Mouse (Mus musculus) gonadal fat pad, adult 2 months (tissue): ENCODE measurements around the gene Npl. TPM values are rescaled to one million over a fixed set of nuclear protein-coding genes. Genes with fewer than 3 reads are reported as not detected.
"Not testable (repeated sequence)": the region's sequence is repeated elsewhere in the genome, so short reads cannot be mapped to it uniquely, and the experiment has no call there.

Experiments used
- DNase-seq: peaks from one replicate; pipeline ENCODE4 v3.0.0-alpha.2; 2012; ENCODE audit warnings: low read depth
- polyA plus RNA-seq: library from polyadenylated mRNA; depleted of rRNA; stranded (reverse); fragments of >200 nt; gene quantifications from 2 replicates; pipeline ENCODE4 v1.2.3, GENCODE M21; 2012

The Npl gene
- polyA plus RNA-seq, 1 experiment = 13.2 TPM

GRCm38 (mm10) chr1:153542726-153543320, 7.0 kb downstream of the Npl start:
- no peak for DNase-seq

- no peak for DNase-seq
Measured at GRCm38 (mm10) chr1:153540753-153541152, 9.1 kb downstream of the Npl start.

GRCm38 (mm10) chr1:153539739-153540333, 10.0 kb downstream of the Npl start:
- no peak for DNase-seq

- no peak for DNase-seq
Measured at GRCm38 (mm10) chr1:153535611-153536010, 14.2 kb downstream of the Npl start.

GRCm38 (mm10) chr1:153532896-153533295, 16.9 kb downstream of the Npl start:
- not testable (repeated sequence) for DNase-seq

GRCm38 (mm10) chr1:153532234-153532841, 17.5 kb downstream of the Npl start:
- no peak for DNase-seq

- DNase-seq = no peak
Measured at GRCm38 (mm10) chr1:153531677-153532233, 18.1 kb downstream of the Npl start.

GRCm38 (mm10) chr1:153522116-153522515, 27.7 kb downstream of the Npl start:
- DNase-seq = no peak

- no peak for DNase-seq
Measured at GRCm38 (mm10) chr1:153515368-153515767, 34.5 kb downstream of the Npl start.

- DNase-seq = no peak
Measured at GRCm38 (mm10) chr1:153510330-153511009, 39.4 kb downstream of the Npl start.

- DNase-seq = not testable (repeated sequence)
Measured at GRCm38 (mm10) chr1:153509569-153509968, 40.3 kb downstream of the Npl start.

GRCm38 (mm10) chr1:153509012-153509411, 40.8 kb downstream of the Npl start:
- no peak for DNase-seq

GRCm38 (mm10) chr1:153506266-153506665, 43.6 kb downstream of the Npl start:
- DNase-seq = no peak

GRCm38 (mm10) chr1:153501644-153502321, 48.1 kb downstream of the Npl start:
- peak; percentile 59 for DNase-seq

GRCm38 (mm10) chr1:153500030-153500429, 49.8 kb downstream of the Npl start:
- DNase-seq = no peak

GRCm38 (mm10) chr1:153496030-153496429, 53.8 kb downstream of the Npl start:
- no peak for DNase-seq

- no peak for DNase-seq
Measured at GRCm38 (mm10) chr1:153493931-153494330, 55.9 kb downstream of the Npl start.

- no peak for DNase-seq
Measured at GRCm38 (mm10) chr1:153493338-153493737, 56.5 kb downstream of the Npl start.

GRCm38 (mm10) chr1:153491822-153492221, 58.0 kb downstream of the Npl start:
- no peak for DNase-seq

- DNase-seq = no peak
Measured at GRCm38 (mm10) chr1:153491345-153491744, 58.5 kb downstream of the Npl start.

GRCm38 (mm10) chr1:153489963-153490362, 59.9 kb downstream of the Npl start:
- DNase-seq = no peak

- DNase-seq = no peak
Measured at GRCm38 (mm10) chr1:153489540-153489939, 60.3 kb downstream of the Npl start.
